In the genomic region with DNA sequence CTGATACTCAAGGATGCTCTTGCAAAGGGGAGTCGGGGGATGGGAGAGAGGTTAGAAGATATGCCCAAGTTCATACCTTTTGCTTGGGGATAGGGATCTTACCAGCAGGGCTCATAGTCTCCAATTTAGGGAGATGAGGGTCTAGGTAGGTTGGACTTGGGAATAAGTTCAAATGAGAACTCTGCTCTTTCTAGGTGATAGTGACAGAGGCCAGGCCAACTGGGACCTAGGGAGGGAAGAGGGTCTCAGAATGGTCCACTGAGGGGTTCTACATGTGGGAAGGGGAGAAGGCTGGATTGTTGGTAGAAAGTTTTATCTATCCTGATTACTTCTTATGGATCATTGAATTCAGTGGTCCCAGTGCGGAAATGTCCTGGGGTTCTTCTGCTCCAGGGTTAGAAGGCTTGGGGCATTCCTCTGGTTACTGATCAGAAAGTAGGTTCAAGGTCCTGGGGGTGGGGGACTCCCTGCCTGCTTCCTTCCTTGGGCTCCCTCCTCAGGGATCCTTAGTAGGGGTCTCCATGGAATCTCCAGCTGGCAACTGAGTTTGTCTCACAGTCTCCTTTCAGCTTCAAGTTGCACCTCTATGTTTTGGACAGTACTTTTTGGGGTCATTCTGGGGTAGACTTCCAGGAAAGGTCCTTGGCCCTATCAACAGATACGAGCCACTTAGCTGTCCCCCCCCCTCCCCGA, we compare ENCODE assay signal across 33 mouse cellular contexts. TPM values are rescaled to one million over a fixed set of nuclear protein-coding genes. Genes with fewer than 3 reads are reported as not detected.
A peak's percentile ranks its signal among the peaks of the same experiment; 100 is the strongest.
DNase-seq lines count a peak whose midpoint lies in the region; ATAC-seq and TF ChIP-seq lines count a peak whose summit lies in the region.
"Had no signal": no experiment of that assay in that cellular context is flagged by ENCODE, and none has a peak within 500 bp of the region (broad histone marks: within the 10 kb centered on the region; RNA-seq: fewer than 3 reads in every experiment).

No protein-coding gene starts in this region.

- peak overlapping the region; percentile 42; the same call in 1 of the 2 replicates for H3K9ac ChIP-seq in heart, embryonic 14.5 days (ENCODE audit: low read length)
- H3K9ac ChIP-seq in lung, embryonic 16.5 days (ENCODE audit: low read length): peak overlapping the region; percentile 72
- peak overlapping the region; percentile 81 for H3K9ac ChIP-seq in limb, embryonic 11.5 days (ENCODE audit: low read length)
- H3K9ac ChIP-seq in limb, embryonic 14.5 days (ENCODE audit: low read depth, low read length, severe bottlenecking): peak overlapping the region; percentile 94
- H3K9ac ChIP-seq: hindbrain, embryonic 14.5 days; liver, embryonic 13.5 days; midbrain, embryonic 15.5 days; neural tube, embryonic 12.5 days; stomach, embryonic 15.5 days had no signal

- peaks cover 24 to 49% of the 10 kb centered on the region in 2 experiments for H3K4me1 ChIP-seq in heart, embryonic 14.5 days (ENCODE audit: control insufficient read depth in 2 of 2, insufficient read depth in 2 of 2, low read length in 2 of 2)
- peaks cover 18% of the 10 kb centered on the region for H3K4me1 ChIP-seq in lung, embryonic 16.5 days (replicated peaks; ENCODE audit: control insufficient read depth, insufficient read depth, low read length)
- H3K4me1 ChIP-seq in limb, embryonic 11.5 days (ENCODE audit: control insufficient read depth, insufficient read depth, low read length): peaks cover 13% of the 10 kb centered on the region
- peaks cover 11% of the 10 kb centered on the region; the same call in 1 of the 2 replicates for H3K4me1 ChIP-seq in limb, embryonic 14.5 days (ENCODE audit: control insufficient read depth, insufficient read depth, low read length)

- 43% methylated on average over 4 of the region's 4 CpGs for WGBS in heart, embryonic 14.5 days
- 14% methylated on average over 4 of the region's 4 CpGs for WGBS in lung, embryonic 16.5 days
- WGBS in limb, embryonic 11.5 days: 10% methylated on average over 4 of the region's 4 CpGs
- WGBS in limb, embryonic 14.5 days: 22% methylated on average over 4 of the region's 4 CpGs

- H3K4me3 ChIP-seq in heart, embryonic 14.5 days (ENCODE audit: control insufficient read depth in 1 of 2, insufficient read depth in 1 of 2, low read depth in 1 of 2, low read length in 2 of 2): no peak overlapping the region
- H3K4me3 ChIP-seq in lung, embryonic 16.5 days (ENCODE audit: low read length): peak overlapping the region; percentile 37
- peak overlapping the region; percentile 37 for H3K4me3 ChIP-seq in limb, embryonic 11.5 days (ENCODE audit: low read depth, low read length)
- peak overlapping the region; percentile 54 for H3K4me3 ChIP-seq in limb, embryonic 14.5 days (replicated peaks; ENCODE audit: low read length)
- H3K4me3 ChIP-seq: forebrain, embryonic 10.5 days; left cerebral cortex, adult 2 months; liver, embryonic 13.5 days; megakaryocyte, embryonic 14.5 days; midbrain, embryonic 15.5 days; neural tube, embryonic 12.5 days; stomach, embryonic 15.5 days had no signal

- H3K27me3 ChIP-seq in heart, embryonic 14.5 days (ENCODE audit: control insufficient read depth, insufficient read depth, low read length): peaks cover 12% of the 10 kb centered on the region
- H3K27me3 ChIP-seq in lung, embryonic 16.5 days (ENCODE audit: control insufficient read depth, insufficient read depth, low read depth, low read length): peaks cover 44% of the 10 kb centered on the region
- peaks cover 53% of the 10 kb centered on the region for H3K27me3 ChIP-seq in limb, embryonic 11.5 days (ENCODE audit: control insufficient read depth, insufficient read depth, low read length)
- H3K27me3 ChIP-seq in limb, embryonic 14.5 days (ENCODE audit: control insufficient read depth, insufficient read depth, low read length): peaks cover 55% of the 10 kb centered on the region

- peak overlapping the region; percentile 19 for H3K4me2 ChIP-seq in heart, embryonic 14.5 days (ENCODE audit: low read length)
- H3K4me2 ChIP-seq in lung, embryonic 16.5 days (ENCODE audit: low read depth, low read length): peak overlapping the region; percentile 61
- H3K4me2 ChIP-seq in limb, embryonic 11.5 days (ENCODE audit: low read depth, severe bottlenecking): peak overlapping the region; percentile 60
- H3K4me2 ChIP-seq in limb, embryonic 14.5 days (replicated peaks; ENCODE audit: low read depth, low read length, severe bottlenecking): peak overlapping the region; percentile 66
- H3K4me2 ChIP-seq: hindbrain, embryonic 14.5 days; liver, embryonic 13.5 days; midbrain, embryonic 15.5 days; neural tube, embryonic 12.5 days; stomach, embryonic 15.5 days had no signal

- no peaks in the 10 kb centered on the region for H3K9me3 ChIP-seq in heart, embryonic 14.5 days (ENCODE audit: control insufficient read depth, low read length)
- H3K9me3 ChIP-seq in lung, embryonic 16.5 days (ENCODE audit: control insufficient read depth, low read length): no peaks in the 10 kb centered on the region
- no peaks in the 10 kb centered on the region for H3K9me3 ChIP-seq in limb, embryonic 11.5 days (ENCODE audit: control insufficient read depth, low read length)
- no peaks in the 10 kb centered on the region for H3K9me3 ChIP-seq in limb, embryonic 14.5 days (ENCODE audit: control insufficient read depth, low read length)
- H3K9me3 ChIP-seq: forebrain, embryonic 10.5 days; liver, embryonic 13.5 days; megakaryocyte, embryonic 14.5 days; midbrain, embryonic 15.5 days; neural tube, embryonic 12.5 days; stomach, embryonic 15.5 days had no signal

- no peak for DNase-seq in heart, postnatal 14 days
- DNase-seq in lung, postnatal 10 days: no peak
- DNase-seq in limb, embryonic 11.5 days (ENCODE audit: low spot score): no peak
- no peak for DNase-seq in limb, embryonic 14.5 days (ENCODE audit: low spot score)
- no peak for DNase-seq in testis, postnatal 10 days (ENCODE audit: low spot score)
- DNase-seq: adrenal gland, adult 2 months; cerebellum, adult 18-20 months; cerebellum, postnatal 14 days; gastrocnemius, postnatal 10 days; kidney, adult 18-20 months; liver, embryonic 13.5 days; right cerebral cortex, adult 18-20 months; right cerebral cortex, postnatal 4 days; thymus, adult 2 months; thymus, postnatal 4 days had no signal

- peak overlapping the region; percentile 1 to 39; a peak in 3 of 4 replicates for H3K27ac ChIP-seq in heart, embryonic 14.5 days (replicated peaks in 1 of 2; ENCODE audit: control insufficient read depth in 1 of 2, insufficient read depth in 1 of 2, low read depth in 2 of 2, low read length in 2 of 2)
- peak overlapping the region; percentile 74 for H3K27ac ChIP-seq in lung, embryonic 16.5 days (ENCODE audit: low read length)
- H3K27ac ChIP-seq in limb, embryonic 11.5 days (replicated peaks; ENCODE audit: low read depth, low read length): peak overlapping the region; percentile 2; the same call in 1 of the 2 replicates
- peak overlapping the region; percentile 96 for H3K27ac ChIP-seq in limb, embryonic 14.5 days (replicated peaks; ENCODE audit: low read depth, low read length)
- H3K27ac ChIP-seq: forebrain, embryonic 10.5 days; hindbrain, embryonic 14.5 days; kidney, postnatal 0 days; left cerebral cortex, adult 2 months; liver, embryonic 13.5 days; midbrain, embryonic 15.5 days; neural tube, embryonic 12.5 days; stomach, embryonic 15.5 days had no signal

- H3K36me3 ChIP-seq in heart, embryonic 14.5 days (ENCODE audit: control insufficient read depth, insufficient read depth, low read length): peaks cover 47% of the 10 kb centered on the region
- H3K36me3 ChIP-seq in lung, embryonic 16.5 days (ENCODE audit: control insufficient read depth, insufficient read depth, low read length): no peaks in the 10 kb centered on the region; the same call in 1 of the 2 replicates
- H3K36me3 ChIP-seq in limb, embryonic 11.5 days (ENCODE audit: control insufficient read depth, insufficient read depth, low read length): peaks cover 2% of the 10 kb centered on the region; the same call in 1 of the 2 replicates
- H3K36me3 ChIP-seq in limb, embryonic 14.5 days (ENCODE audit: control insufficient read depth, insufficient read depth, low read length): peaks cover 41% of the 10 kb centered on the region
- H3K36me3 ChIP-seq: forebrain, embryonic 10.5 days; liver, embryonic 13.5 days; midbrain, embryonic 15.5 days; neural tube, embryonic 12.5 days; stomach, embryonic 15.5 days had no signal

- intact Hi-C loops in heart, postnatal 14 days (cut with DNase I): no loop called here

- no peak for TF ChIP-seq POLR2A in limb, embryonic 14.5 days (IDR thresholded peaks at IDR 0.05; ENCODE audit: borderline replicate concordance, extremely low read depth, insufficient read depth, insufficient read length)

- no peak for ATAC-seq in heart, embryonic 14.5 days (ENCODE audit: insufficient number of reproducible peaks, insufficient read depth, low FRiP score, low read depth)
- ATAC-seq in lung, embryonic 16.5 days (ENCODE audit: low read depth): no peak
- ATAC-seq in limb, embryonic 11.5 days (ENCODE audit: insufficient number of reproducible peaks, low FRiP score, low TSS enrichment, low read depth): no peak
- no peak for ATAC-seq in limb, embryonic 14.5 days (ENCODE audit: low FRiP score, low read depth)
- ATAC-seq: forebrain, embryonic 16.5 days; inflammation-experienced regulatory T-cells, adult 6 months; midbrain, embryonic 15.5 days had no signal

RNA-seq across cellular contexts. Expression of a gene that starts 10.4 kb away (rescaled TPM):
- 33.1 and 39.2 TPM in 2 replicates for polyA plus RNA-seq in heart, embryonic 14.5 days (2014; fragmentation: Nextera tagmentation; extraction: Ambion mirVana)
- 10 to 100 TPM; 18.9 to 36.8 TPM for total RNA-seq in heart, postnatal 14 days (2021)
- 53.0 and 58.7 TPM in 2 replicates for polyA plus RNA-seq in lung, embryonic 16.5 days (2015; fragmentation: Nextera tagmentation; extraction: Ambion mirVana)
- polyA plus RNA-seq in limb, embryonic 11.5 days (2014; fragmentation: Nextera tagmentation; extraction: Ambion mirVana): 34.3 and 40.5 TPM in 2 replicates
- polyA plus RNA-seq in limb, embryonic 14.5 days (2012; rRNA removed): 36.9 and 39.3 TPM in 2 replicates
- 22.4 and 29.3 TPM in 2 replicates for polyA plus RNA-seq in limb, embryonic 14.5 days (2014; fragmentation: Nextera tagmentation; extraction: Ambion mirVana)
- total RNA-seq: granulocyte monocyte progenitor cell, adult 5-6 weeks; layer of hippocampus, postnatal 10 days; left cerebral cortex, adult 2 months; left cerebral cortex, postnatal 36 days; MEL had no signal
- polyA plus RNA-seq: C2C12; forebrain, embryonic 16.5 days; inflammation-experienced regulatory T-cells, adult 6 months; kidney, postnatal 0 days; large intestine, adult 2 months; neural tube, embryonic 12.5 days had no signal

Comparison
In these comparisons a context has a peak if more than half of its experiments do, and no peak if none do; other contexts are left out.
1. H3K27ac ChIP-seq: peak in every context shown above with its lines; median percentile 96 in limb, embryonic 14.5 days; 74 in lung, embryonic 16.5 days; 20 in heart, embryonic 14.5 days; 2 in limb, embryonic 11.5 days.
2. H3K4me3 ChIP-seq: peak in lung, embryonic 16.5 days (single experiment), limb, embryonic 11.5 days (single experiment) and limb, embryonic 14.5 days (single experiment); none in heart, embryonic 14.5 days (0 of 2).
3. H3K9ac ChIP-seq: peak in every context shown above with its lines; median percentile 94 in limb, embryonic 14.5 days; 81 in limb, embryonic 11.5 days; 72 in lung, embryonic 16.5 days; 42 in heart, embryonic 14.5 days.
4. Peak in every context shown above with its lines, with median percentiles within 50 percentile points of each other: H3K4me2 ChIP-seq.